Mouse (Mus musculus): ENCODE data around the gene Rab38.

DNA sequence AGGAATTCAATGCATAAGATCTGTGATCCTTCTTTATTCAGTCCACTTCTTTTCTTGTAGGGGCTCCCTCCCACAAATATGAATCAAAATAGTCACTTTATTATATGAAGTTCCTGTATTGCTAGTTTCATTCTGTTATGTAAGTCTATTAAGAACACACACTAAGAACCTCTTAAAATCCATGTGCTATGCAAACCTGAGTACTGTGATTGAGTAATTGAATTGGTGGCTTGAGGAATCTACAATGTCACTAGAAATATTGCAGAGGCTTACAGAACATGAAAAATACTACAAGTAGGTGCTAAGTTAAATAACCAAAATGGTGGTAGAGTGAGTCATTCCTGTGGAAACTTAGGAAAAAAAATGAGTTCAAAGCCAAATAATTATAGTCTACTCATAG is 10.2 kb downstream of the Rab38 start:
- no peak for TF ChIP-seq CTCF (IDR thresholded peaks at IDR 0.05; ENCODE audit: control insufficient read depth, insufficient read depth, insufficient replicate concordance, low read depth, low read length)
- TF ChIP-seq POLR2A (IDR thresholded peaks at IDR 0.05; ENCODE audit: control insufficient read depth, low read depth, low read length): no peak
